Mouse (Mus musculus): ENCODE results near the gene Tdrkh. TPM values are rescaled to one million over a fixed set of nuclear protein-coding genes. Genes with fewer than 3 reads are reported as not detected.
A peak's percentile ranks its signal among the peaks of the same experiment; 100 is the strongest.

The Tdrkh gene
- polyA plus RNA-seq, 1 experiment from 2014 or later = 12.2 TPM

GRCm38 (mm10) chr3:94398217-94398616, 14.9 kb upstream of the Tdrkh start, which contains the start of gene Lingo4:
Lingo4 (plus strand) TSS chr3:94398517.
- H3K27ac ChIP-seq (ENCODE audit: low read length) = no peak within 1 kb of the TSS
- no peaks in the 10 kb centered on the region for H3K9me3 ChIP-seq (replicated peaks; ENCODE audit: control insufficient read depth, low read length)
- no peaks in the 10 kb centered on the region for H3K36me3 ChIP-seq (ENCODE audit: control insufficient read depth, insufficient read depth)
- ATAC-seq (replicated peaks; ENCODE audit: extremely low read depth, insufficient read depth, low FRiP score) = no peak
- peaks cover 2% of the 10 kb centered on the region; the same call in 1 of the 2 replicates for H3K4me1 ChIP-seq (ENCODE audit: control insufficient read depth, insufficient read depth, low read length)
- WGBS = 69% methylated on average over 6 of the region's 6 CpGs
- H3K4me3 ChIP-seq (ENCODE audit: low read length) = peak within 1 kb of the TSS; percentile 41
- peak within 1 kb of the TSS; percentile 45 for H3K9ac ChIP-seq (ENCODE audit: low read length)
- peak within 1 kb of the TSS; percentile 66 for H3K4me2 ChIP-seq (ENCODE audit: low read depth, low read length)
- peaks cover 45% of the 10 kb centered on the region for H3K27me3 ChIP-seq (ENCODE audit: control insufficient read depth, insufficient read depth, low read length)

- 2% methylated on average over 20 of the region's 20 CpGs for WGBS
- Histone ChIP-seq H3K27me3 (ENCODE audit: control insufficient read depth, insufficient read depth, low read length) (peaks cover 45% of the 10 kb centered on the region), H3K9me3 (replicated peaks; ENCODE audit: control insufficient read depth, low read length) (no peaks in the 10 kb centered on the region), H3K4me2 (ENCODE audit: low read depth, low read length) (peak overlapping the region; percentile 66), H3K9ac (ENCODE audit: low read length) (peak overlapping the region; percentile 45), H3K36me3 (ENCODE audit: control insufficient read depth, insufficient read depth) (no peaks in the 10 kb centered on the region), H3K4me3 (ENCODE audit: low read length) (peak overlapping the region; percentile 41), H3K4me1 (ENCODE audit: control insufficient read depth, insufficient read depth, low read length) (peaks cover 2% of the 10 kb centered on the region; the same call in 1 of the 2 replicates), H3K27ac (ENCODE audit: low read length) (no peak overlapping the region)
- ATAC-seq (replicated peaks; ENCODE audit: extremely low read depth, insufficient read depth, low FRiP score) = no peak
Measured at GRCm38 (mm10) chr3:94398943-94399481, 14.1 kb upstream of the Tdrkh start.

DNA sequence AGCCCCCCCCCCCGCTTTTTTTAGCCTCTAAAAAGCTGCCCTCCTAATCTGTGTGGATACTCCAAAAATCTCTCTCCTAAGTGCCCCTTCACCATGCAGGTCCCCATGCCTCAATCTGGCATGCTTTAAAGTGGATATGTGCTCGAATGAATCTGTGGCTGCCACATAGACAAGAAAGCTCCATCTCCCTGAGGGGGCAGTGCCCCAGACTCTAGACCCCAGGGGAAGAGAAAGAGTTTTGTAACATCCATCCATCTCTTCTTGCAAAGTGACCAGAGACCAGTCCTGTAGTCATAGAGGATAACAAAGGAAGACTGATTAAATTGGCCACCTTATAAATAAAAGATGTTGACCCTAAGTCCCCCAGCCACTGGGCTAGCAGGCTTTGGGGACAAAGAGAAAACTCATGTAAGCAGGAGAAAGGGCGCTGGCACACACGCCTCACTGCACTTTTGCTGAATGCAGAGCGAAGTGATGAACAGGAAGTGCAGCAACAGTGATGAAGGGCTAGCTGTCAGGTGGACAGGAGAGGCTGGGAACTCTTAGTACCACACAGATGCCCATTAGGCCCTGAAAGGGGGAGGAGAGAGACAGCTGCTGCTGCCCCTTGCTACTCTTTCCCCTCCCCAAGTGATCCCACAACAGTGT, 13.3 kb upstream of the Tdrkh start:
- Histone ChIP-seq H3K4me1 (ENCODE audit: control insufficient read depth, insufficient read depth, low read length) (peaks cover 2% of the 10 kb centered on the region; the same call in 1 of the 2 replicates), H3K4me3 (ENCODE audit: low read length) (no peak overlapping the region), H3K27ac (ENCODE audit: low read length) (no peak overlapping the region), H3K9ac (ENCODE audit: low read length) (no peak overlapping the region), H3K4me2 (ENCODE audit: low read depth, low read length) (no peak overlapping the region), H3K27me3 (ENCODE audit: control insufficient read depth, insufficient read depth, low read length) (peaks cover 45% of the 10 kb centered on the region), H3K9me3 (replicated peaks; ENCODE audit: control insufficient read depth, low read length) (no peaks in the 10 kb centered on the region), H3K36me3 (ENCODE audit: control insufficient read depth, insufficient read depth) (no peaks in the 10 kb centered on the region)
- 41% methylated on average over 5 of the region's 5 CpGs for WGBS
- no peak for ATAC-seq (replicated peaks; ENCODE audit: extremely low read depth, insufficient read depth, low FRiP score)

GRCm38 (mm10) chr3:94402451-94402850, 10.6 kb upstream of the Tdrkh start:
- Histone ChIP-seq H3K4me1 (ENCODE audit: control insufficient read depth, insufficient read depth, low read length) (peaks cover 6% of the 10 kb centered on the region), H3K4me3 (ENCODE audit: low read length) (no peak overlapping the region), H3K4me2 (ENCODE audit: low read depth, low read length) (no peak overlapping the region), H3K27ac (ENCODE audit: low read length) (no peak overlapping the region), H3K36me3 (ENCODE audit: control insufficient read depth, insufficient read depth) (no peaks in the 10 kb centered on the region), H3K27me3 (ENCODE audit: control insufficient read depth, insufficient read depth, low read length) (peaks cover 39% of the 10 kb centered on the region), H3K9ac (ENCODE audit: low read length) (no peak overlapping the region), H3K9me3 (replicated peaks; ENCODE audit: control insufficient read depth, low read length) (no peaks in the 10 kb centered on the region)
- ATAC-seq (replicated peaks; ENCODE audit: extremely low read depth, insufficient read depth, low FRiP score) = no peak
- 43% methylated on average over 8 of the region's 8 CpGs for whole genome bisulfite sequencing

- Histone ChIP-seq H3K4me2 (ENCODE audit: low read depth, low read length) (no peak overlapping the region), H3K27ac (ENCODE audit: low read length) (no peak overlapping the region), H3K9me3 (replicated peaks; ENCODE audit: control insufficient read depth, low read length) (no peaks in the 10 kb centered on the region), H3K4me1 (ENCODE audit: control insufficient read depth, insufficient read depth, low read length) (peaks cover 4% of the 10 kb centered on the region; the same call in 1 of the 2 replicates), H3K4me3 (ENCODE audit: low read length) (no peak overlapping the region), H3K36me3 (ENCODE audit: control insufficient read depth, insufficient read depth) (no peaks in the 10 kb centered on the region), H3K9ac (ENCODE audit: low read length) (no peak overlapping the region), H3K27me3 (ENCODE audit: control insufficient read depth, insufficient read depth, low read length) (peaks cover 31% of the 10 kb centered on the region)
- WGBS = 24% methylated on average over 7 of the region's 7 CpGs
- ATAC-seq (replicated peaks; ENCODE audit: extremely low read depth, insufficient read depth, low FRiP score) = no peak
Measured at GRCm38 (mm10) chr3:94404366-94405054, 8.6 kb upstream of the Tdrkh start.

- no peak overlapping the region for H3K27ac ChIP-seq (ENCODE audit: low read length)
- 41% methylated on average over 4 of the region's 4 CpGs for WGBS
- no peak for ATAC-seq (replicated peaks; ENCODE audit: extremely low read depth, insufficient read depth, low FRiP score)
Measured at GRCm38 (mm10) chr3:94405561-94405960, 7.5 kb upstream of the Tdrkh start.

DNA sequence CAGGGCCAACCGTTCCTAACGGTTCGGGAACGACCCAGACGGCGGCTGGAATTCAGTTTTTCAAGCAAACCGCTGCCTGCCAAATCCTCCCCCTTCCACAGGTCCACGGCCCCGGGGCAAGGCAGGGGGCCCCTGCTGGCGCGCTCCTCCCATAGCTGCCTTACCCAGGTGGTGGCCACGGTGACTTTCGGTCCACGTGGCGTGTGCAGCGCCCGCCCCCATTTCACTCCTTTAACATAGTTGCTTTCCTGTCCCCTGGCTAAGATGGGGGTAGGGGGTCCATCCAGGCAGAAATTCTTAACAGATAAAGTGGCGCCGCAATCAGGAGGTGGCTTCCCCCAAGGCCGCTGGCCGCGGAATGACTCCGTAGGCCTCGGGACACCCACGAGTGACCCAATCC, 543 bp upstream of the Tdrkh start:
- H3K4me3 ChIP-seq (ENCODE audit: low read length) = peak overlapping the region; percentile 62
- no peaks in the 10 kb centered on the region for H3K27me3 ChIP-seq (ENCODE audit: control insufficient read depth, insufficient read depth, low read length)
- peak overlapping the region; percentile 95 for H3K4me2 ChIP-seq (ENCODE audit: low read depth, low read length)
- no peak overlapping the region for H3K27ac ChIP-seq (ENCODE audit: low read length)
- peaks cover 4% of the 10 kb centered on the region; the same call in 1 of the 2 replicates for H3K4me1 ChIP-seq (ENCODE audit: control insufficient read depth, insufficient read depth, low read length)
- H3K9ac ChIP-seq (ENCODE audit: low read length) = peak overlapping the region; percentile 65
- no peaks in the 10 kb centered on the region for H3K36me3 ChIP-seq (ENCODE audit: control insufficient read depth, insufficient read depth)
- WGBS = 9% methylated on average over 25 of the region's 25 CpGs
- no peaks in the 10 kb centered on the region for H3K9me3 ChIP-seq (replicated peaks; ENCODE audit: control insufficient read depth, low read length)
- peak; percentile 24; the same call in 1 of the 2 replicates for ATAC-seq (replicated peaks; ENCODE audit: extremely low read depth, insufficient read depth, low FRiP score)

More at GRCm38 (mm10) chr3:94405561-94405960, 7.5 kb upstream of the Tdrkh start:
- no peak overlapping the region for H3K4me3 ChIP-seq (ENCODE audit: low read length)
- H3K4me2 ChIP-seq (ENCODE audit: low read depth, low read length) = no peak overlapping the region
- peaks cover 23% of the 10 kb centered on the region for H3K27me3 ChIP-seq (ENCODE audit: control insufficient read depth, insufficient read depth, low read length)
- peaks cover 4% of the 10 kb centered on the region; the same call in 1 of the 2 replicates for H3K4me1 ChIP-seq (ENCODE audit: control insufficient read depth, insufficient read depth, low read length)
- H3K9me3 ChIP-seq (replicated peaks; ENCODE audit: control insufficient read depth, low read length) = no peaks in the 10 kb centered on the region
- H3K9ac ChIP-seq (ENCODE audit: low read length) = no peak overlapping the region
- no peaks in the 10 kb centered on the region for H3K36me3 ChIP-seq (ENCODE audit: control insufficient read depth, insufficient read depth)

DNA sequence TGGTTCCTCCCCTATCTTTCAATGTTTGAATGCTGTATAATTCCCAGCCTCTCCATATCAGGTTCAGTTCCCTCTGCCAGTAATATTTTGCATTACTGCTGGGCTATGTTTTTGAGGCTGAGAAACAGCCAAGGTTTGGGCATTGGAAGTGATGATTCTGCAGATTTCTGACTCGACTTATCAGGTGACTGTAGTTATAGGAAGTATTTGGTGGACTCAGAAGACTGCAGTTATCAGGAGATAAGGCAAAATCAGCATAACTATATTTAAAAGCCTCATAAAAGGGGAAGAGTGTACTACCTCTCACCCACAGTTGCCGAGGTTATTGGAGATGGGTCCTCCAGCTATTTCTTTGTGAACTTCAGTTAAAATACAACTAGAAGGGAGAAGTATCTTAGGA, 17.9 kb downstream of the Tdrkh start:
- no peaks in the 10 kb centered on the region for H3K36me3 ChIP-seq (ENCODE audit: control insufficient read depth, insufficient read depth)
- ATAC-seq (replicated peaks; ENCODE audit: extremely low read depth, insufficient read depth, low FRiP score) = no peak
- H3K4me1 ChIP-seq (ENCODE audit: control insufficient read depth, insufficient read depth, low read length) = no peaks in the 10 kb centered on the region
- 46% methylated on average over 2 of the region's 2 CpGs for WGBS
- H3K4me2 ChIP-seq (ENCODE audit: low read depth, low read length) = no peak overlapping the region
- no peak overlapping the region for H3K27ac ChIP-seq (ENCODE audit: low read length)
- H3K4me3 ChIP-seq (ENCODE audit: low read length) = no peak overlapping the region
- H3K27me3 ChIP-seq (ENCODE audit: control insufficient read depth, insufficient read depth, low read length) = no peaks in the 10 kb centered on the region
- H3K9ac ChIP-seq (ENCODE audit: low read length) = no peak overlapping the region
- no peaks in the 10 kb centered on the region for H3K9me3 ChIP-seq (replicated peaks; ENCODE audit: control insufficient read depth, low read length)

GRCm38 (mm10) chr3:94434305-94434704, 21.2 kb downstream of the Tdrkh start:
- H3K36me3 ChIP-seq (ENCODE audit: control insufficient read depth, insufficient read depth) = no peaks in the 10 kb centered on the region
- ATAC-seq (replicated peaks; ENCODE audit: extremely low read depth, insufficient read depth, low FRiP score) = no peak
- no peak overlapping the region for H3K4me3 ChIP-seq (ENCODE audit: low read length)
- WGBS = 77% methylated on average over 2 of the region's 2 CpGs
- H3K9me3 ChIP-seq (replicated peaks; ENCODE audit: control insufficient read depth, low read length) = no peaks in the 10 kb centered on the region
- no peaks in the 10 kb centered on the region for H3K27me3 ChIP-seq (ENCODE audit: control insufficient read depth, insufficient read depth, low read length)
- no peak overlapping the region for H3K27ac ChIP-seq (ENCODE audit: low read length)
- H3K4me1 ChIP-seq (ENCODE audit: control insufficient read depth, insufficient read depth, low read length) = no peaks in the 10 kb centered on the region
- no peak overlapping the region for H3K9ac ChIP-seq (ENCODE audit: low read length)
- H3K4me2 ChIP-seq (ENCODE audit: low read depth, low read length) = no peak overlapping the region

Data from heart, embryonic 16.5 days (tissue).